Mouse (Mus musculus): ENCODE measurements at regions not wholly inside any gene's neighbourhood (a gene's known extent, or its start where the extent isn't known, plus 50 kb on each side); places are given as distances from the start of the nearest gene placed in this dataset.

DNA sequence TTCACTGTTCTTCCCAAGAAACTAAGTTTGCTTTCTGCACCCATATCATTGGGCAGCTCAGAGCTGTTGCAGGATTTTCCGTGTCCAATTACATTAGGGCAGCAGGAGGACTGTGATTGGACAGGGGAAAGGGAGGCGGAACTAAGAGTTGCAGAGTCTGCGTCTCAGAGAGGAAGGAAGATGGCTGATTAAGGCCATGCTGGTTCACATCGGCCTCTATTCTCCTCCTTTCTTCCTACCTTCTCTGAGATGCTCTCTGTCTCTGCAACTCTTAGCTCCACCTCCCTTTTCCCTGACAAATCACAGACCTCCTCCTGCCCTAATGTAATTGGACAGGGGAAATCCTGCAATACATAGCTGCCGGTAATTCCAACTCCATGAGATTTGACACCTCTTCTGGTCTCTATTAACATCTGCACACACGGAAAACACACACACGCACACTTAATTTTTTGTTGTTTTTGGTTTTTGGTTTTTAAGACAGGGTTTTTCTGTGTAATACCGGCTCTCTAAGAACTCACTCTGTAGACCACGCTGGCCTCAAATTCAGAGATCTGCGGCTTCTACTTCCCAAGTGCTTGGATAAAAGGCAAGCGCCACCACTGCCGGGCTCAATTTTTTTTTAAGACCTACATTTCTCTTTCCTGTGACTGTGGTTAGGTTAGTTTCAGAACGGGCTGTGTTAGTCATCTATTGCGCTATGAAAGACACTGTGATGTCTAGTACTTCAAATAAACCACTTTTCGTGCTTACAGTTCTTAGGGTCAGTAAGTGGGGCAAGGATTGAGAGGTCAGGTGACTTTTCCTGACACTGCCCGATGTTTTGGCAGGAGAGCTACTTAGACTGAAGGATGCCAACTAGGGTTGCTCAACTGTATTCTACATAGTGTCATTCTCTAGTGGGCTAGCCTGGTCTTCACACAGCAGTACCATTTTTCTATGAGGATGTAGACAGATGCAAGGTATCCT is 628.6 kb upstream of the Gm10131 start:
- Histone ChIP-seq H3K27me3 (replicated peaks; ENCODE audit: control insufficient read depth, insufficient read depth, low read length) (no peaks in the 10 kb centered on the region; the same call in 1 of the 2 replicates), H3K4me2 (ENCODE audit: low read length) (no peak overlapping the region), H3K9ac (ENCODE audit: low read depth, low read length) (no peak overlapping the region), H3K9me3 (ENCODE audit: control insufficient read depth, low read length) (peaks cover 3% of the 10 kb centered on the region; the same call in 1 of the 2 replicates), H3K4me1 (ENCODE audit: control insufficient read depth, insufficient read depth, low read depth, low read length) (no peaks in the 10 kb centered on the region), H3K27ac (ENCODE audit: low read depth, low read length) (no peak overlapping the region), H3K36me3 (ENCODE audit: control insufficient read depth, insufficient read depth, low read length) (no peaks in the 10 kb centered on the region), H3K4me3 (ENCODE audit: low read length) (no peak overlapping the region)
- WGBS: 93% methylated on average over 16 of the region's 16 CpGs
- no peak for ATAC-seq

DNA sequence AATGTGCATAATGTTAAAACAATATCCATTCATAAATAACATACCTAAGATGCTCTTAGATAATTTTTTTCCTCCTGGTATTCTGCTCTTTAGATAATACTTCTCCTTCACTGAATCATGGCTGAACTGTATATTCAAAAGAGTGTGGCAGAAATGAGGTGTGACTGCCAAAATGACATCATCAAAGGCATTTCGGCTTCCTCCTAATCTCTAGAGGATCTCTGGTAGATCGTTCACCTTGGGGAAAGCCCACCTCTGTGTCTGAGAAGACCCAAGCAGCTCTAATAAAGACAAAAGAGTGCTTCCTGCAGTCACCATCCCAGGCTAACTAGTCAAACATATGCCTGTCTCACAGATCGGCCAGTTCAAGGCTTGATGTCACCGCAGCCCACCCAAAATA is 624.7 kb upstream of the Gm10131 start:
- no peak overlapping the region for H3K27ac ChIP-seq (ENCODE audit: low read depth, low read length)
- H3K4me2 ChIP-seq (ENCODE audit: low read length): no peak overlapping the region
- H3K9me3 ChIP-seq (ENCODE audit: control insufficient read depth, low read length): peaks cover 3% of the 10 kb centered on the region; the same call in 1 of the 2 replicates
- no peaks in the 10 kb centered on the region for H3K36me3 ChIP-seq (ENCODE audit: control insufficient read depth, insufficient read depth, low read length)
- ATAC-seq: no peak
- WGBS: 91% methylated on average over 4 of the region's 4 CpGs
- H3K27me3 ChIP-seq (replicated peaks; ENCODE audit: control insufficient read depth, insufficient read depth, low read length): no peaks in the 10 kb centered on the region
- H3K9ac ChIP-seq (ENCODE audit: low read depth, low read length): no peak overlapping the region
- peaks cover 4% of the 10 kb centered on the region; the same call in 1 of the 2 replicates for H3K4me1 ChIP-seq (ENCODE audit: control insufficient read depth, insufficient read depth, low read depth, low read length)
- H3K4me3 ChIP-seq (ENCODE audit: low read length): no peak overlapping the region

DNA sequence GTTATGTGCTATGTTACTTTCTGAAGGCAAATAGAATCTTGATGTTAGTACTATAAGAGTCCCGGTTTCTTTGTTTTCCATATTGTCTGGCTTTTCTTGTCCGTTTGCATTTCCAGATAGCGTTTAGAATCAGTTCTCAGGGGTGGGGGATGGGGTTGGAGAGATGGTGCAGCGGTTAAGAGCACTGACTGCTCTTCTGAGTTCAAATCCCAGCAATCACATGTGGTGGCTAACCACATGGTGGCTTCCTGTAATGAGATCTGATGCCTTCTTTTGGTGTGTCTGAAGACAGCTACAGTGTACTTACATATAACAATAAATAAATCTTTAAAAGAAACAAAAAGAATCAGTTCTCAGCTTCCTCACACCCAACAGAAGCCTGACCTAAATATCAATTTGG is 623.5 kb upstream of the Gm10131 start:
- no peaks in the 10 kb centered on the region for H3K36me3 ChIP-seq (ENCODE audit: control insufficient read depth, insufficient read depth, low read length)
- 86% methylated on average over 4 of the region's 4 CpGs for WGBS
- H3K9me3 ChIP-seq (ENCODE audit: control insufficient read depth, low read length): peaks cover 3% of the 10 kb centered on the region; the same call in 1 of the 2 replicates
- H3K4me3 ChIP-seq (ENCODE audit: low read length): no peak overlapping the region
- H3K4me2 ChIP-seq (ENCODE audit: low read length): no peak overlapping the region
- peaks cover 4% of the 10 kb centered on the region; the same call in 1 of the 2 replicates for H3K4me1 ChIP-seq (ENCODE audit: control insufficient read depth, insufficient read depth, low read depth, low read length)
- no peak for ATAC-seq
- no peak overlapping the region for H3K9ac ChIP-seq (ENCODE audit: low read depth, low read length)
- H3K27me3 ChIP-seq (replicated peaks; ENCODE audit: control insufficient read depth, insufficient read depth, low read length): no peaks in the 10 kb centered on the region
- H3K27ac ChIP-seq (ENCODE audit: low read depth, low read length): no peak overlapping the region

DNA sequence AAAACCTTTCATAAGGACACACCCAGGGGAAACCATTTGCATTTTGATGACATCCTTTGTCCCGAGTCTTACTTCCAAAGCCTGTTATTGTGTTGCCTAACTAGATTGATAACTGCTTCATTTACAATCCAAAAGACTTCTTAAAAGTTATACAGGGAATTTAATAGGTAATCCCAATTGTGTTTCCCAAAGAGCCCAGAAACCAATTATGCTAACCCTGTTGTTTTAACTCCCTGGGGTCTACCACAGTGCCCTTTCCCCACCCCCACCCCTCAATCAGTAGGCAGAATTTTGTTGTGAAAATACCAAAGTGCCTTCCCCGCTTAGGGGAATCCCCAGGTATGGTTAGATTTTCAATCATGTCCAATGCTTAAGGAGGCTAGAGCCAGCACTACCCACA is 621.3 kb upstream of the Gm10131 start:
- WGBS: 22% methylated on average over 2 of the region's 2 CpGs

DNA sequence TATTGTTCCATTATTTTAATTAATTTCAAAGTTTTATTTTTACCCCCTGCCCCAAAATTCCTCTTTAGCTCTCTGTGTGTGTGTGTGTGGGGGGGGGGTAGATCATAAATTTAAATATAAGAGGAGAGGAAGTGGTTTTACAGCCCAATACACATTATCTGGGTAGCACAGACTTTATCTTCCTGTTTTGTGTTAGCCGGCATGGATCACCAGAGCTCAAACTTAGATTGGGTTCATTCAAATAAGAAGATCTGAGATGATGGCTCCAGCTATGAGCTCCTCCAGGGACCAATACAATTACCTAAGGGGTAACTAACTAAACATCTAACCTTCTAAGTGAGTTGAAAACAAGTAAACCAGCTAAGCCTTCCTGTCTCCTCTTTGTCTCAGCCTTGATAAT is 620.8 kb upstream of the Gm10131 start:
- ATAC-seq: no peak
- H3K4me3 ChIP-seq (ENCODE audit: low read length): no peak overlapping the region
- no peaks in the 10 kb centered on the region for H3K27me3 ChIP-seq (replicated peaks; ENCODE audit: control insufficient read depth, insufficient read depth, low read length)
- WGBS: 50% methylated on average over 1 of the region's 1 CpGs
- H3K4me1 ChIP-seq (ENCODE audit: control insufficient read depth, insufficient read depth, low read depth, low read length): peaks cover 4% of the 10 kb centered on the region; the same call in 1 of the 2 replicates
- H3K4me2 ChIP-seq (ENCODE audit: low read length): no peak overlapping the region
- no peak overlapping the region for H3K27ac ChIP-seq (ENCODE audit: low read depth, low read length)
- no peaks in the 10 kb centered on the region for H3K36me3 ChIP-seq (ENCODE audit: control insufficient read depth, insufficient read depth, low read length)
- no peak overlapping the region for H3K9ac ChIP-seq (ENCODE audit: low read depth, low read length)
- H3K9me3 ChIP-seq (ENCODE audit: control insufficient read depth, low read length): peaks cover 3% of the 10 kb centered on the region; the same call in 1 of the 2 replicates

More for the DNA sequence above, 621.3 kb upstream of the Gm10131 start:
- H3K9me3 ChIP-seq (ENCODE audit: control insufficient read depth, low read length): peaks cover 3% of the 10 kb centered on the region; the same call in 1 of the 2 replicates
- no peak overlapping the region for H3K4me3 ChIP-seq (ENCODE audit: low read length)
- no peak overlapping the region for H3K27ac ChIP-seq (ENCODE audit: low read depth, low read length)
- H3K4me1 ChIP-seq (ENCODE audit: control insufficient read depth, insufficient read depth, low read depth, low read length): peaks cover 4% of the 10 kb centered on the region; the same call in 1 of the 2 replicates
- no peak for ATAC-seq
- no peaks in the 10 kb centered on the region for H3K27me3 ChIP-seq (replicated peaks; ENCODE audit: control insufficient read depth, insufficient read depth, low read length)
- no peaks in the 10 kb centered on the region for H3K36me3 ChIP-seq (ENCODE audit: control insufficient read depth, insufficient read depth, low read length)
- no peak overlapping the region for H3K4me2 ChIP-seq (ENCODE audit: low read length)
- H3K9ac ChIP-seq (ENCODE audit: low read depth, low read length): no peak overlapping the region

DNA sequence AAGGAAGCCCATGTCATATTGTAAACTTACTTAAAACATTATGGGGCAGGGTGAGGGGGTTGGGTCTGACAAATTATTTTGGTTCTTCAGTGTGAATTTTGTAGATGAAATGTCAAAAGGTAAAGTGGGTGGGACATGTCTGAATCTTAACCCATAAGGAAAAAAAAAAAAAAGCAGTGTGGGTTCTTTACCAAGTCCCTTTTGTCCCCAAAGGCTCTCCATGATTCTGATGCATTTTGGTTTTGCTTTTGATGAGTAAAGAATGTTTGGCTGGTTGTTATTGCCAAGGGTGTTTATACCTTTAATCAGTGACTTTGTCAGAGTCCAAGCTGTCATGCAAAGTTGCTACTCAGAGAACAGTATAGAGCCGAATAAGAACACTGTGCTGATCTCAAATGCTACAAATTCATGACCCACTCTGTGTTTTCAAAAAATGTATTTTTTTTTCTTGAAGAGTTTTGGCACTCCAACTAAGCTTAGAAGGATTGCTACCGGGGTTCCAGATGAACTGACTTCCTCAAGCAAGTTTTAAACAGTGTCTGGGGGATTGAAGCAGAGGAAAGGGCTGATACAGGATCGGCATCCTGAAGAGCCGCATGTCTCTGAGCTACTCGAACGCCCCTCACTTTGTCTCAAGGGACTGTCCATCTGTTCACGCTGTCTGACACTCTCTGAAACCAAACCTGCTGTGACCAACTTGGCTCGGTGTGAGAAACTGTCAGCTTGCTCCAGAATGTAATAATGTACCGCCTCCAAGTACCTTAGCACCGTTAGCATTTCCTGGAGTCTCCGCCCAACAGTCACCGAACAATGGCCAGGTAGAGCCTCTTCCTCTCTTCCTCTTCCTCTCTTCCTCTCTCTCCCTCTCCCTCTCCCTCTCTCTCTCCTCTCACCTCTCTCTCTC is 619.8 kb upstream of the Gm10131 start:
- Histone ChIP-seq H3K9ac (ENCODE audit: low read depth, low read length) (no peak overlapping the region), H3K4me1 (ENCODE audit: control insufficient read depth, insufficient read depth, low read depth, low read length) (peaks cover 4% of the 10 kb centered on the region; the same call in 1 of the 2 replicates), H3K36me3 (ENCODE audit: control insufficient read depth, insufficient read depth, low read length) (no peaks in the 10 kb centered on the region), H3K4me2 (ENCODE audit: low read length) (peak overlapping the region; percentile 27), H3K27me3 (replicated peaks; ENCODE audit: control insufficient read depth, insufficient read depth, low read length) (no peaks in the 10 kb centered on the region), H3K27ac (ENCODE audit: low read depth, low read length) (no peak overlapping the region), H3K9me3 (ENCODE audit: control insufficient read depth, low read length) (no peaks in the 10 kb centered on the region), H3K4me3 (ENCODE audit: low read length) (no peak overlapping the region)
- ATAC-seq: peak; percentile 76; the same call in 1 of the 2 replicates
- 22% methylated on average over 12 of the region's 12 CpGs for WGBS

DNA sequence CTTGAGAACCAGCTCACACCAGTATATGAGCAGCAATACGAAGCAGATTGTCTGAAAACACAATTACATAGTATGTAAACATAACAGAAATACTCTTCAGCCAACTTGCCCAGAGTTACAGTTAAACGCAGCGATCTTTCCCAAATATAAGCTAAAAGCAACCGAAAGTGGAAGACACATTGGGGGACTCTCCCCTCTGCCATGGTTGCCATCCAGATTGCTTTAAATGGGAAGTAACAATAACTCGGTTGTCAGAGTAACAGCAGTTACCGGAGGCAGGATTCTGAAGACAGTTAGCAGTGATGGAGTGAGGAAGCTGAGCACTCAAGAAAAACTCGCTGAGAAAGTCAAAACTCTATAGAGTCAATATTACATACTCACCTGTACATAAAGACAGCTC is 618.0 kb upstream of the Gm10131 start:
- Histone ChIP-seq H3K4me3 (ENCODE audit: low read length) (no peak overlapping the region), H3K4me1 (ENCODE audit: control insufficient read depth, insufficient read depth, low read depth, low read length) (peaks cover 4% of the 10 kb centered on the region; the same call in 1 of the 2 replicates), H3K27ac (ENCODE audit: low read depth, low read length) (no peak overlapping the region), H3K4me2 (ENCODE audit: low read length) (no peak overlapping the region), H3K9ac (ENCODE audit: low read depth, low read length) (no peak overlapping the region), H3K9me3 (ENCODE audit: control insufficient read depth, low read length) (no peaks in the 10 kb centered on the region), H3K36me3 (ENCODE audit: control insufficient read depth, insufficient read depth, low read length) (no peaks in the 10 kb centered on the region), H3K27me3 (replicated peaks; ENCODE audit: control insufficient read depth, insufficient read depth, low read length) (no peaks in the 10 kb centered on the region)
- ATAC-seq: no peak
- 87% methylated on average over 7 of the region's 7 CpGs for WGBS

DNA sequence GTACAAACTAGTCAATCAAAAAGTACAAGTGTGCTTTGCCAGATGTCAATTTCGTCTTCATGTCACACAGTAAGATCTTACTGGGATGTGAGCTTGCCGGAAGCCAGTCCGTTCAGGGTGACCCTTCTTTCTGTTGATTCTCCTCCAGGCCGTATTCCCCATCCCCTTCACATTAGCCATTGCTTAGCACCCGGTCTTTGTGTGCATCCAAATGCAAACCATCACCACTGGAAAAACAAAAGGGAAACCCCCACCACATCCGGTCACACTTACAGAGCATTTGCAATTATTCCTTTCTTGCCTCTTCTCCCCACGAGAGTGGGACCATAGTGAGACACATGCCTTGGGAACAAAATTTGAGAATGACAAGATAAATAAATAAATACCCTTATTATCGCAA is 616.2 kb upstream of the Gm10131 start:
- no peak for ATAC-seq
- 64% methylated on average over 8 of the region's 8 CpGs for WGBS
- no peaks in the 10 kb centered on the region for H3K36me3 ChIP-seq (ENCODE audit: control insufficient read depth, insufficient read depth, low read length)
- H3K4me1 ChIP-seq (ENCODE audit: control insufficient read depth, insufficient read depth, low read depth, low read length): peaks cover 4% of the 10 kb centered on the region; the same call in 1 of the 2 replicates
- no peak overlapping the region for H3K4me2 ChIP-seq (ENCODE audit: low read length)
- no peak overlapping the region for H3K9ac ChIP-seq (ENCODE audit: low read depth, low read length)
- no peak overlapping the region for H3K4me3 ChIP-seq (ENCODE audit: low read length)
- H3K27me3 ChIP-seq (replicated peaks; ENCODE audit: control insufficient read depth, insufficient read depth, low read length): no peaks in the 10 kb centered on the region
- H3K9me3 ChIP-seq (ENCODE audit: control insufficient read depth, low read length): no peaks in the 10 kb centered on the region
- no peak overlapping the region for H3K27ac ChIP-seq (ENCODE audit: low read depth, low read length)
